Mouse (Mus musculus): ENCODE measurements at regions not wholly inside any gene's neighbourhood (a gene's known extent, or its start where the extent isn't known, plus 50 kb on each side); places are given as distances from the start of the nearest gene placed in this dataset.

DNA sequence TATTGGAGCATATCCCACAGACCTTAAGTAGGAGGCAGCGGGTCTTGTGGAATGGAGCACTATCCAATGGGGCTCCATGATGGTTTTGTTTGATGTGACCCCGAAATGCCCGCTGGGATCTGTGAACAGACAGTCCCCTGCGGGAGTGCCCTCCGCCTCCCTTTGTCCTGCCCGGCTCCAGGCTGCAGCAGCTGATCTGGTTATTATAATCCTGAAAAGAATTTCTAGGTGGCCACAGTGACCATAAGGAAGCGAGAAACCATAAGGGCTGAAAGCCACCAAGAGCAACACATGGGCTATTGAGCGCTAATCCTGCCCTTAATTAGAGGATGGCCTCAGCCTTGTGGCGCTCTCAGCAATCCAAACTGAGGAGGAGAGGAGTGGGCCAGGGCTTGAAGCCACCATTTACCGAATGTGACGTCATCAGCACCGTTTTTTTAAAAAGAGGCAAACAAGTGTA lies 525.9 kb upstream of the Btbd3 start:
- Histone ChIP-seq H3K36me3 (ENCODE audit: control insufficient read depth, insufficient read depth, low read length, poor library complexity, severe bottlenecking) (no peaks in the 10 kb centered on the region), H3K27me3 (ENCODE audit: control insufficient read depth, insufficient read depth, low read length, poor library complexity, severe bottlenecking) (no peaks in the 10 kb centered on the region)
- DNase-seq (ENCODE audit: low read depth, low spot score), result no peak

DNA sequence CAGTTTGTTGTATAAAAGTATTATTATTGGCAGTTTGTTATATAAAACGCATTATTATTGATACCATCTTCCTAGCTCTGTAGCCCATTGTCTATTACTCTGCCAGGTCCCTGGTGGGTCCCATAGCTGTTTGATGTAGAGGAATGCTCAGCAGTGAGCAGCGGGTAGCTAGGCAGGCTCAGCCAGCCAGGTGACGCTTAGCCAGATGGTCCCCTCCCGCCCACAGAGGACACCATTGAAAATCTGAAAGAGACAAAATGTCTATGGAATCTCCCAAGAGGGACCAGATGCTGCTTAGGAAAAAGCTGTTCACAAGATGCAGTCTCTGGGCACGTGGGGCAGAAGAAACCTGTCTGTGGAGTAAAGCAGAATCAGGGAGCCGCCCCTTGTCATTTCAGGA lies 526.5 kb upstream of the Btbd3 start:
- H3K27me3 ChIP-seq (ENCODE audit: control insufficient read depth, insufficient read depth, low read length, poor library complexity, severe bottlenecking), result no peaks in the 10 kb centered on the region
- no peak for DNase-seq (ENCODE audit: low read depth, low spot score)
- no peaks in the 10 kb centered on the region for H3K36me3 ChIP-seq (ENCODE audit: control insufficient read depth, insufficient read depth, low read length, poor library complexity, severe bottlenecking)

DNA sequence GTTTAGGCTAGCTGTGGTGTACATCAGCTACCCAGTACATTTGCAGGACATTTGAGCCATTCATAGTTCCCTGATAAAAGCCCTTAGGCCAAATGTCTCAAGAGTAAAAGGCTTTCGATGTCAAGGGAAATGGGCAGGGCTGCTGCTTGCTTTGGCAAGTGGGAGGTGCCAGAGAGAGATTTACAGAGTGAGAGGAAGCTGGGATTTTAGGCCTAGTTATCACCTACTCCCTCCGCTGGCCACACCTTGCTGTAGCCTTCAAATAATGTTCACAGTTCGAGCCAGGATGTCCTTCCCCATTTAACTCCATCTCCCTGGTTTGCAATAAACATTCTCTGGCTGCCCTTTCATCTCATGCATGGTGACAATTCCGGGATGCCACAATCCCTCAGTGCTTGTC lies 527.2 kb upstream of the Btbd3 start:
- no peak for DNase-seq (ENCODE audit: low read depth, low spot score)
- Histone ChIP-seq H3K36me3 (ENCODE audit: control insufficient read depth, insufficient read depth, low read length, poor library complexity, severe bottlenecking) (no peaks in the 10 kb centered on the region), H3K27me3 (ENCODE audit: control insufficient read depth, insufficient read depth, low read length, poor library complexity, severe bottlenecking) (no peaks in the 10 kb centered on the region)

DNA sequence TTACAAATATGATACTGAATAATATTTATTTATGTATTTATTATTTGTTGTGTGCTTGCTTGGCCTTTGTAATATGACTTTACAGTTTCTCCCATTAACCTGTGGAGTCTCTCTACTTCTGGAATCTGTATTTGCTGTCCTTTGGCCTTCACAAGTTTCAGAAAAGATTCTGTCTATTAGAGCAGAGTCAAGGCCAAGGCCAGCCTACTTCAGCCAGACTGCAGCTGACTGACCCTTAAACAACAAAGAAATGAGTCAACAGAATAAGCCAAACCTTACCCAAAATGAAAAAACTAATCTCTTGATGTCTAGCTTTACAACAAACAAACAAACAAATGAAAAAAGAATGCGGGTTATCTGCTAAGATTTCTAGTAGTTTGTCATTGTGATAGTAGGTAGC lies 532.7 kb upstream of the Btbd3 start:
- Histone ChIP-seq H3K27me3 (ENCODE audit: control insufficient read depth, insufficient read depth, low read length, poor library complexity, severe bottlenecking) (no peaks in the 10 kb centered on the region), H3K36me3 (ENCODE audit: control insufficient read depth, insufficient read depth, low read length, poor library complexity, severe bottlenecking) (no peaks in the 10 kb centered on the region)
- DNase-seq (ENCODE audit: low read depth, low spot score), result no peak

DNA sequence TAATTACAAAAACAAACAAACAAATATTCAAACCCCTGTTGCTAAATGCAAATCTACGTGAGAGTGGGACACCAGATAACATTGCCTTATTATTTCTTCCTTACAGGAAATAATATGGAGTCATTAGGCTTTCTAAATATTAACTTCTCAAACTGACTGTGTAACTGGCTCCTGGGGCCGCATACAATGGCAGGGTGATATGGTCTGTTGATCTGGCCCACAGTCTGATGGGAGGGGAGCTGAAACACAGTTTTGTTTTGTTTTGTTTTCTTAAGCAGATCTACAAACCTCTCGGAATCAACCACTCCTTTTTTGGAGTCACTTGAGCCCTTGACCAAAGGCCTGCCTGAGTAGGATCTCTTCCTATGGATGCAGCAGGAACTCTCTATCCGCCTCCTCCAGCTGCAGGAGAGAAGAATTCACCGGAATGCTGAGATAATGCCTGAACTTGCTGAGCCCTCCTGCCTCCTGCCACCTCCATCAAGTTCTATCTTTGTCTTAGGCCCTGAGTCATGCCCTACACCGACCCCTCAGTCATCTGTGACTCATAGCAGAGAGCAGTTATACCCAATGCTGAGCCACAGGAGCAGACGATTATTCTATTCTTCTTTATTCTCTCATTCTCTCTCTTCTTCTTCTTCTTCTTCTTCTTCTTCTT lies 534.5 kb upstream of the Btbd3 start:
- Histone ChIP-seq H3K27me3 (ENCODE audit: control insufficient read depth, insufficient read depth, low read length, poor library complexity, severe bottlenecking) (no peaks in the 10 kb centered on the region), H3K36me3 (ENCODE audit: control insufficient read depth, insufficient read depth, low read length, poor library complexity, severe bottlenecking) (no peaks in the 10 kb centered on the region)
- no peak for DNase-seq (ENCODE audit: low read depth, low spot score)

DNA sequence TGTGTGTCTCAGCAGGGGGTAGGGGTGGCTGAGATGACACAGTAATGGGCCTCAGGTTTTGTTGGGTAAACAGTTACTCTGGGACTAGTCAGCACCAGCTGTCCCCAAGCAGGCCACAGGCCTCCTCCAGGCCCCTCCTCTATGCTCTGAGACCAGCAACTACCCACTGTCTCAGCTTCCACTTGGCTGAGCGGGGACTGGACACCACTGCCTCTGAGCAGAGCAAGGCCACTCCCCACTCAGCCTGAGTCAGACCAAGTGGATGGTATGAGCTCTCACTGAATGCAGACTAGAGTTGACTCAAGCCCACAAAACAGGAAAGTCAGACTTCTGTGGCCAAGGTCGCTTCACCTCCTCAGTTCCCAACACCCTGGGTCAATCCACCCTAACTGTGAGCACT lies 540.5 kb upstream of the Btbd3 start:
- DNase-seq (ENCODE audit: low read depth, low spot score), result no peak
- no peaks in the 10 kb centered on the region; the same call in 1 of the 2 replicates for H3K27me3 ChIP-seq (ENCODE audit: control insufficient read depth, insufficient read depth, low read length, poor library complexity, severe bottlenecking)
- no peaks in the 10 kb centered on the region for H3K36me3 ChIP-seq (ENCODE audit: control insufficient read depth, insufficient read depth, low read length, poor library complexity, severe bottlenecking)

DNA sequence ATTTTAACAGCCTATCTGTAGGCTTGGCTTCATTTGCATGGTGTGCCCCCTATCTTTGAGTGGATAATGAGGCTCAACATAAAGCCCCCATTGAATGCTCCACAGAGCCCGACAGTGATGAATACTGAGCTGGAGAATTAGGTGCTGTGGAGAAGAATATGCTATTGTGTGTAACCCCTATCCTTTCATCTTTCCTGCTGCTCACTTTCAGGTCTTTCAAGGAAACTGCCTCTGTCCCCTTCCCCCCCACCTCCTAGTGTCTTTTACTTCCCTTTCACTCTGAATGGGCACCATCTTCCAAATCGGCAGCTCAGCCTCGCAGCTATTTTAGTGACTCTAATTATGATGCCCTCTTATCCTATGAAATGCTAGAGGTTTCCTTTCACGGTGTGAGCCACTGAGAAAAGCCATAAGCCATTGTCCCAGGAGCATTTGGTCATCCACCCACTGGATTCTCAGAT lies 549.8 kb upstream of the Btbd3 start:
- Histone ChIP-seq H3K27me3 (ENCODE audit: control insufficient read depth, insufficient read depth, low read length, poor library complexity, severe bottlenecking) (no peaks in the 10 kb centered on the region), H3K36me3 (ENCODE audit: control insufficient read depth, insufficient read depth, low read length, poor library complexity, severe bottlenecking) (no peaks in the 10 kb centered on the region)
- DNase-seq (ENCODE audit: low read depth, low spot score), result no peak

DNA sequence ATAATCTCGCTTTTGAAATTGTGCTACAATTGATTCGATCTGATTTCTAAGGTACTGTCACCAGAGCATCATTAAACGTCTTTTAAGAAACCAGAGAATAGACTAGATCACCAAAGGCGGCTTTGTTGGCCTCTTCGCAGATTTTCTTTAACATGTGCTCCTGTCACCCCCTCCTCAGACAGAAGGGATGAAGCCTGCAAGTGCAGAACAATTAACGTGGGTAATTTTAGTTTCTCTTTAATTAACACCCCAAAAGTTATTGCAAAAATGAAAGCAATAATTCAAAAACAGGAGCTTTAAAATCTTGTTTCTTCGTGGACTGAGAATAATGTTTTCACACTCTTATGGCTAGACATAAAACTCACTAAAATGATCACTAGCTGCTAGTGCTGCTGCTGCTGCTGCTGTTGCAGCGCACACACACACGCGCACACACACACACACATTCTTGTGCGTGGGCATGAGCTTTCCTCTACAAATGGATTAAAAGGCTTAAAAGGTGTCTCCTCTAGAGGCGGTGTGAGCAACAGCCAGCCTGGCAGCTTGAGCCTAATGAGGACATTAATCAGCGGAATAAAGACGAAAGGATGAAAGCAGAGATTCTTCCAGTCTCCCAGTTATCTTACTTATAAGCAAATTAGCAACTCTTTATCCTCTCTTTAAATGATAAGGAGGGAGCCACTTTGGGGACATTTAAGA lies 550.5 kb upstream of the Btbd3 start:
- DNase-seq (ENCODE audit: low read depth, low spot score), result no peak
- H3K36me3 ChIP-seq (ENCODE audit: control insufficient read depth, insufficient read depth, low read length, poor library complexity, severe bottlenecking), result no peaks in the 10 kb centered on the region
- no peaks in the 10 kb centered on the region for H3K27me3 ChIP-seq (ENCODE audit: control insufficient read depth, insufficient read depth, low read length, poor library complexity, severe bottlenecking)

DNA sequence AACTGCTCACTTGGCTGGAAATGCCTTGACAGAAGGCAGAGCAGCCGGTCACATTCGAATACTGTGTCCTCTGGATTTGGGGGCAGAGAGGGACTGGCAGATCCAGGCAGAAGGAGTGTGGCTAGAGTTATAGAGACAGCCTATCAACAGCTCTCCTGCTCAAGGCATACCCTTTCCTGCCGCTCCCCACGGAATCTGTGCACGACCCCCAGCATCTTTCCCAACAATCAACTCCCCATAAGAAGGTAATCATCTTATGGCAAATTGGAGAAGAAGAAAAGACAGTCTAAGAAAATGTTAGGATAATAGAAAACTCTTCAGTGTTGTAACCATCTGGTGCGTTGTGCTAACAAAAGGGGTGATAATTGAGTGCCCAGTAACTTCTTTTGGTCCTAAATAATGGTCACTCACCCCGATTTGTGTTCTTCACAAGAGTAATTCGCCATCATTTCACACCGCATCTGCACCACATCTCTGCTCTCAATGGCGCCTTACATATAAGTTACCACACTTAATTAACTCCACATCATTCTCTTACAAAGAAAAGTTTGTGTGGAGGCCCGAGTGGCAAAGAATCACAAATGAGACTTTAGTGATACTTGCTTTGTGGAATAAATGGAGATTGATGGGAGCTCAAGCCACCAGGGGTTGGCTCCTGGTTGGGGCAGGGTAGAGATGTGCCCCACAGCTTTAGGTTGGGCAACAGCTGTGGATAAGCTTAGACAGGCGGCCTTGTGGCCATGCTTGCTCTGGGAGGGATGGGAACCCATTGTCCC lies 551.2 kb upstream of the Btbd3 start:
- no peak for DNase-seq (ENCODE audit: low read depth, low spot score)
- H3K36me3 ChIP-seq (ENCODE audit: control insufficient read depth, insufficient read depth, low read length, poor library complexity, severe bottlenecking), result no peaks in the 10 kb centered on the region
- no peaks in the 10 kb centered on the region for H3K27me3 ChIP-seq (ENCODE audit: control insufficient read depth, insufficient read depth, low read length, poor library complexity, severe bottlenecking)

DNA sequence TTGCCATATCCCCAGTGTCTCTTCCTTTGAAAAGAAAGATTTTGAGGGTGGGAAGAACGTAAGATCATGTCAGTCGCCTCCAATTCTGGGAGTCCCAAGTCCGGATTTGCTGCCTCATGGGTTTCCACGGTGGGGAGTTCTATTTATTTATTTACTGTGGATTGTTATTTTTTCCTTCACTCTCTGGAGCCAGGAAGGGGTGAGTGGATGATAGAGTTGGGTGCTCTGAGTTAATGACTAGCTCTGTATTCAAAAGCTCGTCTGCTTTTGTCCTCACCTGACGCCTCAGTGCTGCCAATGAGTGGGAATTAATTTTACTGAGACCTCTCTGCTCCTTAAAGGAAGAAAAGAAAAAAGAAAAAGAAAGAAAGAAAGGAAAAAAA lies 551.8 kb upstream of the Btbd3 start:
- Histone ChIP-seq H3K27me3 (ENCODE audit: control insufficient read depth, insufficient read depth, low read length, poor library complexity, severe bottlenecking) (no peaks in the 10 kb centered on the region), H3K36me3 (ENCODE audit: control insufficient read depth, insufficient read depth, low read length, poor library complexity, severe bottlenecking) (no peaks in the 10 kb centered on the region)
- no peak for DNase-seq (ENCODE audit: low read depth, low spot score)

DNA sequence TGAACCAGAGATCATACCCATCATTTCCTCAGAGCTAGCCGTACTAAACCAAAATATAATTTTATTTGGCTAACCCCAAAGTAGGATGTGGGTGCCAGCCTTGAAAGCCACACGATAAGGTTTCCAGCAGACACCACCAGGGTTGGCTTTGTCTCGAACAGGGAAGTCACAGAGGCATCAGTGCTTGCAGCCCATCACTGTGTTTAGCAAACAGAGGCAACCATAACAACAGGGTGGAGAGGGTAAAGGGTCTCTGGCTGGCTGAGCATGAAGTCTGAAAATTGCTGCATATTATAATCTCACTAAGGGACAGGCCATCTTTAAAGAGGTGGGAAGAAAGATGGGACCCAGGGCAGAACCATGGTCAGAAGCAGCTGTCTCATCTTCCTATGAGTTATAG lies 552.3 kb upstream of the Btbd3 start:
- no peak for DNase-seq (ENCODE audit: low read depth, low spot score)
- H3K27me3 ChIP-seq (ENCODE audit: control insufficient read depth, insufficient read depth, low read length, poor library complexity, severe bottlenecking), result no peaks in the 10 kb centered on the region

DNA sequence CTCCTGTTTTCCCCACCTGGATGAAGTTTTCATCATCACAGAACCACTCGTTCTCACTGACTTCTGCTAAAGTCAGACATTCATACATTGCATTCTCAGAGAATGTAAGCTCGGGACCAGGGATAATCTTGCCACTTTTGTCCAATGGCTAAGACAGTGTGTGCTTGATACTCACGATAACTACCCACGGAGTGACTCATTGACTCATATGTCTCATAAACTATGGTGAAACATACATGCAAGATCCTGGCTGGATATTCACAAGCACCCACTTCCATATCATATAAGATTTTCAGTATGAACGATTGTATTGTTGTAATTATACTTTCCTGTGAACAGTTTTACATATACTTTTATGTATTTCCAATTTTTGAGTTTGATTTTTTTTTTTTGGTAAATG lies 560.5 kb upstream of the Btbd3 start:
- Histone ChIP-seq H3K27me3 (ENCODE audit: control insufficient read depth, insufficient read depth, low read length, poor library complexity, severe bottlenecking) (no peaks in the 10 kb centered on the region), H3K36me3 (ENCODE audit: control insufficient read depth, insufficient read depth, low read length, poor library complexity, severe bottlenecking) (no peaks in the 10 kb centered on the region)
- DNase-seq (ENCODE audit: low read depth, low spot score), result no peak

More for the DNA sequence above, 552.3 kb upstream of the Btbd3 start:
- H3K36me3 ChIP-seq (ENCODE audit: control insufficient read depth, insufficient read depth, low read length, poor library complexity, severe bottlenecking), result no peaks in the 10 kb centered on the region

DNA sequence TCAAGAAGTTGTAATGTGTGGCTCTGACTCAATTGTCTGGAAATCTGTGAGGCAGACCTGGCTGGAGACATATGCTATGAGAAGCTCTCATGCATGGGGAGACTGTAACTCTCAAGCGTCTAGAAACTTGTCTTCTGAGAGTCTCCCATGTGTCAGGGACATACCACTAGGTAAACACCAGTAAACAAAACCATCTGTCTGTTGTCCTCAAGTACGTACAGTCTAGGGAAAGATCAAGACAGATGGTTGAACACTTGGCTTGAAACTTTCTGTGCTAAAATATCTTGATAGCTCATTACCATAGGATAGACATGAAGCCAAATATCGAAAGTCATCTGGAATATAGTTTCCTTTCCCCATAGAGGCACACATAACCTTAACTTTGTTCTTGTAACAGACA lies 562.3 kb upstream of the Btbd3 start:
- no peaks in the 10 kb centered on the region for H3K36me3 ChIP-seq (ENCODE audit: control insufficient read depth, insufficient read depth, low read length, poor library complexity, severe bottlenecking)
- no peaks in the 10 kb centered on the region for H3K27me3 ChIP-seq (ENCODE audit: control insufficient read depth, insufficient read depth, low read length, poor library complexity, severe bottlenecking)
- no peak for DNase-seq (ENCODE audit: low read depth, low spot score)

DNA sequence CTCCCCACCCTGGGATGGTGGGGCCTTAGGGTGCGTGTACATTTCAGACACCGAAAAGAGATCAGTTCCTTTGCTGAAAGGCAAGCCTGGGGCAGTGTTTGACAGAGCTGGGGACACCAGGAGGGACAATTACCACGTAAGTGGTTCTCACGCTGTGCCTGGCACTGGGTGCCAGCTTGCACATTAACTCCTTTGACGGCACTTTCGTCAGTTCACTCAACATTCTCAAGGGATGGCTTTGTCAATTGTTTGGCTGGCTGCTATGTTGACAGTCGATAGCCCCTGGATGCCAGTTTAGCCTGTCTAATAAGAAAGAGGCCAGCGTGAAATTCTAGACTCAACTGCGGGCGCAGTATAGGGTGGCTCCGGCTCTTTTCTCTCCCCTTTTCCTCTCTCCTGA lies 569.2 kb upstream of the Btbd3 start:
- no peak for DNase-seq (ENCODE audit: low read depth, low spot score)
- Histone ChIP-seq H3K36me3 (ENCODE audit: control insufficient read depth, insufficient read depth, low read length, poor library complexity, severe bottlenecking) (no peaks in the 10 kb centered on the region), H3K27me3 (ENCODE audit: control insufficient read depth, insufficient read depth, low read length, poor library complexity, severe bottlenecking) (no peaks in the 10 kb centered on the region)

DNA sequence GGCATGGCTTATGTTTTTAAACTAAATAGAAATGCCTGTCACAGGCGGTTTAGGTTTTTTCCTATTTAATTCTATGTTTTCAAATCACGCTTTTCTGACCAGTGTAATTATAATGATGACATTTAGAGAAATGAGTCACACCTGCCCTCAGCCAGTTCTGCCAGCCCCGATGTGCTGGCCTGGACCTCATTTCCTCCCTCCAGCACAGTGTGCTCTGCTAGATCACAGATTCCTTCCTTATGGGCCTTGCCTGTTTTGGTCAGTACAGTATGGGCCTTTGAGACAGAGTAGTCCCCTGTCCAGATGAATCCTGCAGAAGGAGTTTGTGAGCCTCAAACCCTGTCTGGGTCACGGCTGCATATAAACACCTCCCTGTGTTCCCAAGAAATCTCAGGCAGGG lies 569.6 kb upstream of the Btbd3 start:
- Histone ChIP-seq H3K36me3 (ENCODE audit: control insufficient read depth, insufficient read depth, low read length, poor library complexity, severe bottlenecking) (no peaks in the 10 kb centered on the region), H3K27me3 (ENCODE audit: control insufficient read depth, insufficient read depth, low read length, poor library complexity, severe bottlenecking) (no peaks in the 10 kb centered on the region)
- no peak for DNase-seq (ENCODE audit: low read depth, low spot score)
